Mouse (Mus musculus): Measurements from ENCODE around the gene Stk17b. TPM values are rescaled to one million over a fixed set of nuclear protein-coding genes. Genes with fewer than 3 reads are reported as not detected.
"Not testable (repeated sequence)": the region's sequence is repeated elsewhere in the genome, so short reads cannot be mapped to it uniquely, and the experiment has no call there.

Gene Stk17b
- total and polyA plus RNA-seq, 3 experiments: 1.0 to 15.5 (median 9.6) TPM

DNA sequence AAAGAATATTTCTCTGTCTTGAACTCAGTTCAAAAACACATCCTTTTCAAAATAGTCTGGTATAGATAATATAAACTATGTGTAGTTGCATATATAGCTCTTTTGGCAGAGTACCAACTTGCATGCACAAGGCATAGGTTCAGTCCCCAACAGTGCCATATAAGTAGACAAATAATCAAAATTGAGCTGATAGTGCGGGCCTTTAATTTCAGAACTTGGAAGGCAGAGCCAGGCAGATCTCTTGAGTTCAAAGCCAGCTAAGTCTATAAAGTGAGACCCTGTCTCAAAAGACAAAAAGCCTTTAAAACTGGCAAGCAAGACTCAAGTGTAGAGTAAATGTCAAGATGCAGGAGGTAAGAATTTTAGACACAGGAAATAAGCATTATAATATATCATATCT is 2.1 kb downstream of the Stk17b start:
- no peak for DNase-seq

DNA sequence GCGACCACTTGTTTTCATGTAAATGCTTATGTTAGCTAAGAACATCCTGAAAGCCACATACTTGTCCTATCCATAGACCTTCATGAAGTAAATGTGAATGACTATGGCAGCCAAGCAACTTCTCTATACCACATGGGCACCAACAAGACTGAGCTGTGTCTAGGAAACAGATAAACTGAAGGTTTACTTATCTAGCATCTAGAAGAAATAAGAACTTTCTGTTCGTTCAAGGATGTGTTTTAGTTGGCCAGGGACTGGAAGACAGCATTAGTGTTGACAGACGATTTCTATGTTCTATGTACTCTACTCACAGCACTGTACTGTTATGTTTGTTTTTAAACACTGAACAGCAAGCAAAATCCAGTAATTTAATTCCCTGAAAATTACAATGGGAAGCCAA is 2.9 kb downstream of the Stk17b start:
- no peak for DNase-seq

DNA sequence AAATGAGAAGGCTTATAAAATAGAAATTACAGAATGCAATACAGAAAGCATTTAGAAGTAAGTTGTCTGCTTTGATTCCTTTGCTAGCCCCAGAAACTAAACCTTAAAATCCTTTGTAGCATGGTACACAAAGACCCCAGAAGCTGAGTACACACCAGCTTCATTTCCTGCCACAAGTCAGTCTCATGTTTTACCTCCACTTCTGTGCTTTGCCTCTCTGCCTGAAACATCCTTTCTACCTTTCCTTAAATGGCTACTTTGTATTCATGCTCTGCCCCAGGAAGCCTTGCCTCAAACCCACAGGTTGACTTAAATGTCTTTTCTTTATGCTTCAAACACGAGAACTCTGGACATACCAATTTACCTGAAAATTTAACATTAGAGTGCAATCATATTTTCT is 3.7 kb downstream of the Stk17b start:
- DNase-seq: no peak

DNA sequence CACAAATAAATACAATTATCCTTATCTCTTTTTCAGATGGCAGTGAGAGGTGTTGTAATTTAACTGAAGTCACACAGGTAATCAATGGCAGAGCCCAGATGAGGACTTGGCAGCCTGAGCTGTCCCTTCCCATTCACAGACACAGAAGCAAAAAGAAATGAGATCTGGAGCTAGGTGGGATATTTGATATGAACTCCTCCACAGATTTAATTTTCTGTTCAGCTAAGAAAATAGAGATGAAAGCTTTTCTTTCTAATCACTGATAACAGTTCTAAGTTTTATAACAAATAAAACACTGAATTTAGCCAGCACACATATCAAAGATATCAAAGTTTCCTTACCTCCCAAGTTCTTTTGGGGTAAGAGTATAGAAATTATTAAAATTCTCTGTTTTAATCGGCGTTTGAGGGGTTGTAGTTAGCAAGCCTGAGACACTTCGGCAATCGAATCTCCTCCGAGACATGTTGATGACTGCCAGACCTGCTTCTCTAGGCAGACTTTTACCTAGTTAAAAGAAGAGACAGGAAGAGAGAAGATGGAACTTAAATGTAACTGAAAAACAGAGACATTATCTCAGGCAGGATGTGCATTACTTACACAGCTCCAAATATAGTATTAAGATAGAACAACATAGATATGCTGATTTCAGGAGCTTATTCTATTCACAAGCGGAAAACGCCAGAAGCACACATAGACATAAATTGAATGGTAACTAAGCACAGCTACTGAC is 8.7 kb downstream of the Stk17b start:
- no peak for DNase-seq

DNA sequence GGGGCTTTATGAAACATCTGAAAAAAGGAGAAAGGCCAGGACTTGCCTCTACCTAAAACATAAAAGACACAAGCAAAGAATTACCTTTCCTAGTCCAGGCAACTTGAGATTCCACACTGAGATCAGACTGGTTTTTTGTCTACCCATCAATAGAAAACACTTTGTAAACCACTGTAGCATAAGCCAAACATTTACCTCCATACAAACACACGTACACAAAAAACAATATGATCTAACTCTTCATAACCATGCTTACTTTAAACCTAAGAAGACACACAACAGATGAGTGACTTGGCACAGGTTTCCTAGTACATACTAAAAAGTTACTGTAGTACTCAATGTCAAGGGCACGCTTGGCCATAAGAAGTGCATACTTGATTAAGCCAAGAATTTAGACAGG is 9.5 kb downstream of the Stk17b start:
- DNase-seq: no peak

DNA sequence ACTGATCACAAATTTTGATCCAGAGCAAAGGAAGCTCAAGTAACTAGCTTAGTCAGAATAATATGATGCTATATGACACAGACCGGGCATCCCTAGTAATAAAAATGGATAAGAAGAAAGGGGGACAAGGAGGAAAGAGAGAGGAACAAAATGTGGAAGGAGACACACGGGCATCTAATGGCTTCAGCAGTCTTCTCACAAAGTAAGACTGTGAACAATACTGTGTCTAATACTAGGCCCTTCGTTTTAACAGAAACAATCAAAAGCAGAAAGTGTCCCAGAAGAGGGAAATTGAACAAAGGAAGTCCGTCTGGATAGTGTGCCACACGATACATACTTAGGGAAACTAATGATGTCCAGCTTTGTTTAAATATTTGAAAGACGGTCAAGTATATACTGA is 10.0 kb downstream of the Stk17b start:
- DNase-seq: no peak

DNA sequence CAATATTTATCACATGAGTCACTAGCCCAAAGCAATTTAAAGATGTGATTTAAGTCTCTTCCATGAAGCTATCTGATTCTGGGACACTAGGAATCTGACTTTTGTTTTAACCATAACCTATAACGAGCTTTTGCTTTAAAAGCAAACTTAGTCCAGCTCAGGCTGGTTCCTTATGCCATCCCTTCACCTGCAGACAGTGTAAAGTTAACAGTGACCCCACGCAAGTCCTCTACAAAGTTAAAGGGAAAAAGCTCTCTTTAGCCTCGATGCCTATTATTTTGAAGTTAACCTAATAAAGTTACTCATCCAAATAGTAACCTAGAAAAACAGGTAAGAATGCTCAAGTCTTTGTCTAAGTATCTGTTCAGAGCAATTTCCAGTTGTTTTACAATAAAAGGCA is 10.5 kb downstream of the Stk17b start:
- no peak for DNase-seq

DNA sequence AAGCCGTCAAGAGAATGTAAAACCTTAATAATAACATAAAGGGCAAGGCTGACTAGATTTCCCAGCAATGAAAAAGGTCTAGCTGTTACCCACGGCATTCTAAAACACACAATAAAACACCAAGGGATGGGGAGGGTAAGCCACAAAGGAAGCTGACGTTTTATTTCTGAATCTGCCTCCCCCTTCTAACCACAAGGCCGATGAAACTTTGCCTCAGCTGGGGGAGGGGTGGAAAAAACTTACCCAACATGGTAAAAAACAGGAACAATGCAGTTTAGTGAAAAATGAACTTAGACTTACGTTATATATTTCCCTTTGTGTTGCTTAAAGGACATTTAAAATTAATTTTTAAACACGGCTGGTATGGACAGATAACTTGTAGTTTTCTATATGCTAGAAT is 11.0 kb downstream of the Stk17b start:
- peak; percentile 31 for DNase-seq

DNA sequence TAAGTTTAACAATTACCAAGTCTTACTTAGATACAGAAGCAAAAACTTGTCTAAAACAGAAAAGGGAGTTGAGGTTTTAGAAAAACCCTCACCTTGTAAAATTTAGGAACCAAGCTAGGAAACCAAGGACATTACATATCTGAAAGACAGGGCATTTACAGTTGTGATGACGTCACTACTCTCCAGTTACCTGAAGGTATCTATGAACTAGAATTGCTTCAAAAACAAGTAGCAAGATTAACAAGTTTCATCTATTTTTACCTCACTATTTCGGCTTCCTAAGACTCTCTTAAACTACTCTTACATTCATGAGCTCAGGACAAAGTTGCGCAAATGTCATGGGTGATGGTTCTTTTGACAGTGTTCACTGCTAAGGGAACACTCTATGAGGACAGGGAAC is 12.1 kb downstream of the Stk17b start:
- no peak for DNase-seq

DNA sequence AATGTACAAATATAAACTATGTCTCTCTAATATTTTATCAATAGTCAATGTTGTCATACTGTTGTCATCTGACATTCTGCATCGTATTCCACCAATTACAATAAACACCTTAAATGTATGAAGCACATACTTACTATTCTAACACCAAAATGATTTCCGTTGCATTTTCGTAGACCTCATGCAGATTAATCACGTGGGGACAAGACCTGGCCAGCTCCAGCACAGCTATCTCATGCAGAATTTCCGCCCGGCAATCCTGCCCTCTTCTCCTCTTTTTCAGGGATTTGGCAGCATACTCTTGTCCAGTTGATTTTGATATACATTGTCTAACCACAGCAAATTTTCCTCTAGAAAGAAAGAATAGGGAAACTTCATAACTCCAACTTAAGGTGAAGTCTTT is 13.5 kb downstream of the Stk17b start:
- DNase-seq: no peak

DNA sequence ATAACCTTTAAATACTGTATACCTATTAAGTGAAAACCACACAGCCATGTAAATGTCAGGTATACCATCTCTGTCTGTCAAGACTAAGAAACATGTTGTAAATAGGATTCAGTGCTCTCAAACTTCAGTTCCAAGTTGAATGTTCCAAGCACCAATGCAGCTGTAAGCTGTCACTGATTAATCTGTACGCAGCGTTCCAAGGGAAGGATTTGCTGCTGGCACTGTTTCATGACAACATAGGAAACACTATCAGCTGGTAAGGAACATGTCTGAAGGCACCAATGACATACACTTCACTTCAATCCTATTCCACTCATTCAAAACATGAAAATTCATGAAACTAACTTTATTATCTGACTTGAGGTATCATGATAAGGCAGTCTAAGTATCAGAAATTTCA is 18.9 kb downstream of the Stk17b start:
- DNase-seq: no peak

DNA sequence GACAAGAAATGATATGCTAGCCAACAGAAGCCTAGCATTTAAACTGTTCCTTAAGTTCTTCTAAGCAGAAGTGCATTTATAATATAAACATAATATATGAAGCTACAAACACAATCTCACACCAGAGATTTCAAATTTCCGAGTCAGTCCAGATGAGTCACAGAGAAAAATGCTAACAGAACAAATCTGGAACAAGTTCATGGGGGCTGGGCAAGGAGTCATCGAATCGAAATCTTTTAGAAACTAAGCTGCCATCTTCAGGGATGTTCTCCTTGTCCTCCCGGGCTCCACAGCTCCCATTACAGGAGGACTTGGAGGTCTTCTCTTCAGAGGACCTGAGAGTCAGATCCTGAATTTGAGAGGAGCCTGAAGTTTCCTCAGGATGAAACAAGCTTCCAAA is 27.7 kb downstream of the Stk17b start:
- DNase-seq: no peak

DNA sequence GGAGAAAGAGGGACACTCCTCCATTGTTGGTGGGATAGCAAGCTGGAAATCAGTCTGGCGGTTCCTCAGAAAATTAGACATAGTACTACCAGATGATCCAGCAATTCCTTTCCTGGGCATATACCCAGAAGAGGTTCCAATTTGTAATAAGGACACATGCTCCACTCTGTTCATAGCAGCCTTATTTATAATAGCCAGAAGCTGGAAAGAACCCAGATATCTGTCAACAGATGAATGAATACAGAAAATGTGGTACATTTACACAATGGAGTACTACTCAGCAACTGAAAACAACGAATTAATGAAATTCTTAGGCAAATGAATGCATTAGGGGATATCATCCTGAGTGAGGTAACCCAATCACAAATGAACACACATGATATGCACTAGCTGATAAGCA is 31.5 kb downstream of the Stk17b start:
- DNase-seq: not testable (repeated sequence)

DNA sequence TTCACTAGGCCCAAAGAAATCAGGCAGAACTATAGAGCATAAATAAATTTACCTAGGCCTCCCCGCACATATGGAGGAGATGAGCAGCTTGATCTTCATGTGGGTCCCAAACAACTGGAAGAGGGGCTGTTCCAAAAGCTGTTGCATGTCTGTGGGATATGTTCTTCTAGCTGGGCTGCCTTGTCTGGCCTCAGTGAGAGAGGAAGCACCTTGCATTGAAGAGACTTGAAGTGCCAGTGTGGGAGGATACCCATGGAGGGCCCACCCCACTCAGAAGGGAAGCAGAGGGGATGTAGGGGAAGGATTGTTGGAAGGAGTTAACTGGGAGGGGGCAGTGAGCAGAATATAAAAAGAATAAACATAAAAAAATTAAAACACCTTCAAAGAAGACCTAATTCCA is 33.9 kb downstream of the Stk17b start:
- DNase-seq: no peak

DNA sequence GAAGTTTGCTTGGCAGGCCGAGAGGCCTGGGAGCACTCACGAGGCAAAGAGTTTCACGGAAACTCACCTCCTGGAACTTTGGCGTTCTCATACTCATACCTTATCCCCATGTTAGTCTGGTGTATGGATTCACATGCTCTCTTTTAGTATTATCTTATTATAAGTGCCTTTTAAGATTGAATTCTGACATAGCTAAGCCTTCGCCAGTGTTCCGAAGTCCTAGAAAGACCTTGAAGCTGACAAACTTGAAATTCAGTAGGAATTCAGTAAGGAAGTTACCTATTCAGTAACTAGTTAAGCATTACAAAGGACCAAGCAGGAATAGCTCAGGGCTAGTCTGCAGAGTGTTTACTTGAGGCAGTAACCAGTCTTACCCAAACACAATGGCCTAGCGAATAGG is 34.3 kb downstream of the Stk17b start:
- DNase-seq: not testable (repeated sequence)

DNA sequence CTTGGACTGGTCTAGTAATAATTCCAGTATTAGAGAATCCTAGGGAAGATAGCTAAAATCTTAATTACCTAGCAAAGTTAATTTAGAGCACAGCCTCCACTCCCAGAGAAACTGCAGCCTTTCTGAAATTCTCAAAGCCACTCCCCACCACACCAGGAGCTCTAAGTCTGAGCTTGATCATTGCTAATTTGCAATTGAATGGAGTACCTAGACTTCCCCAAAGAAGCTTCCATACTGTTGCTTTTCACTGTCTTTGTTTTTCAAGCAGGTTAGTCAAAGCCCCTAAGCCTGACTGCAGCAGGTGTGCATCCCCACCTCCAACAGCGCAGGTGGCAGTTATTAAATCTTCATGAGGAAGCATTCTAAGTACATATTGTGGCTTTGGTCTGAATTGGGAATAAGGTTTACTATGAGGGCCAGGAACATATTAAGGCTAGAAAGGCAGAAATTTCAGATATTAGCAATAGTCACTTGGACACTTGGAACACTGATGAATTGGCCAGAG is 35.1 kb downstream of the Stk17b start:
- DNase-seq: not testable (repeated sequence)

DNA sequence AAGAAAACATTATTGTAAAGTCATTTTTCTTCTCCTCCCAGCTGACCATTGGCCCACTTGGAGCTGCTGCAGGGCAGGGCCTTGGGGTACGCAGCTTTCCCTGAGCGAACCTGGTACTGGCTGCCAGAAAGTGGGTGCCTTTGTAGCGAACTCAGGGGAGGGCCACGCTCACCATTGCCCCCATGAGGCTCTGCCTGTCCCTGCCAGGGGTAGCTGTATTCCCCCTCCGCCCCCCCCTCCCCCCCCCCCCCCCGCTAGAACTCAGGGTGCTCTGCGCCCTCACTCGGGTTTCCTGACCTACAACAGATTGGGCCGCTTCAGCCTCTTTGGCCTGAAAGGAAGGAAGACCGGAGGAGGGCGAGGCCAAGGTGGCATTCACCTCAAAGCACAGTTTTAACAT is 36.5 kb downstream of the Stk17b start:
- no peak for DNase-seq

DNA sequence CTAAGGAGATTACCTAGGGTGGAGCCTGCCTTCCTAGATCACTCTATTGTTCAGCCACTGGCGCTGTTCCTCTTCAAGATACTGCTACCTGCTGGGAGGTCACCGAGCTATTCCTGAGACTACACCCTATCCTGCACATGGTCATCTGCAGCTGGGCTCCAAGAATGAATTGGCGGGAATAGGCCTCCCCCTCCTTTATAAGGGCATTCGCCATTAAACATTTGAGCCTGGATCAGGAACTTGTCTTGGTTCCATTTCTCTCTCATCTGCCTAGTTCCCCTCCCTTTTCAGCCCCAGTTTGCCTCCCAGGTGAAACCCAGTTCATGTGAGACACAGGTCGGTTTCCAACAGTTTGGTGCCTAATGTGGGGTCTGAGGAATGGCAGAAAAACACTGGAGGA is 39.0 kb downstream of the Stk17b start:
- no peak for DNase-seq

DNA sequence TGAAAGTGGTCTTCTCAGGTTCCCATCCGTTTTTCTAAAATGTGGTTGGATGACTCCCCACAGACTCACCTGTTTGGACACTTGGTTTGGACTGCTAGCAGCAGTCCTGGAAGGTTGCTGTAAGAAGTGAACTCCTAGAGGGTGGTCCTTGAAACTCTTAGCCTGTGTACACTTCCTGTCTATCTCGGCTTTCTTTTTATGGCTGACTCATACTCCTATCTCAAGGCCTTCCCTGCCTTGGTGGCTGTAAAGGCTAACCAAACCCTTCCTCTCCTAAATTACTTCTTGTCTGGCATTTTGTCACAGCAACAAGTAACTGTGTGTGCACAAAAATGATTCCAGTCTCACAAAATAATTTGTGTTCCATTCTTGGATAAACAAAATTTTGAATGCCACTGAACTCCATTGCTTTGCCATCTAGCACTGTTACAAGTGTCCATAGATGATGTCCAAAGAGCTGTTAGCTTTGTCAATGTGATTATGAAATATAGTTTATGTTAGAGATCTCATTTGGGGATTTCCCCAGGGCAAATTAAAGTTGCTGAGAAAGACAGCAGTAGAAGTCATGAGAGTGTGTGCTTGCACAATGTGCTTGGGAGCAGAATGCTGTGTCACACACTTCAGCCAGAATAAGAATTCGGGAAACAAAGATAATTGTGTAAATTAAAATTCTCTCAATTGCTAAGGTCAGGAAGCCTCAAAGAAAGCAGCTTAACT is 43.1 kb downstream of the Stk17b start:
- DNase-seq: no peak

DNA sequence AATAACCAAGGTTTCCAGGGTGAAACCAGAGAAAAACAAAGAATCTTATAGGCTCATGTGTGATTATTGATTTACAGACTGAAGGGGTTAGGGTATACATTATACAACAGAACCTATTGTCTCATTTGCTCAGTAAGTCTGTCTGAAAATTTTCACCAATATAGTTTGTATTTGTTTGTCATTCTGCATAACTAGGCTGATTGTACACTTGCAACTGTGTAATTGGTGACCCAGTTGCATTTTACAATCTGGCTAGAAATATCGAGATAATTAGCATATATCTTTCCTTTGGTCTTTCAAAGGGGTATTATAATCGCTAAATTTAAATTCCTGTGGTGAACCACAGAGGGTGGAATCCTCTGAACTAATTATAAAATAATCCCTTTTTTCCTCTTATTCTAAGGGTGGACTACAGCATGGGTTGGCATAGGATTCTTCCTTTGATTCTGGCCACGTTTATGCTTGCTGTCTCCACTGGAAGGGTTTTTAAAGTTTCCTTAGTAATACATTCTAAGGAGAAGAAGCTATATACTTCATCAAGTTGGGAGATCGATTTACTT is 44.2 kb downstream of the Stk17b start:
- DNase-seq: no peak

DNA sequence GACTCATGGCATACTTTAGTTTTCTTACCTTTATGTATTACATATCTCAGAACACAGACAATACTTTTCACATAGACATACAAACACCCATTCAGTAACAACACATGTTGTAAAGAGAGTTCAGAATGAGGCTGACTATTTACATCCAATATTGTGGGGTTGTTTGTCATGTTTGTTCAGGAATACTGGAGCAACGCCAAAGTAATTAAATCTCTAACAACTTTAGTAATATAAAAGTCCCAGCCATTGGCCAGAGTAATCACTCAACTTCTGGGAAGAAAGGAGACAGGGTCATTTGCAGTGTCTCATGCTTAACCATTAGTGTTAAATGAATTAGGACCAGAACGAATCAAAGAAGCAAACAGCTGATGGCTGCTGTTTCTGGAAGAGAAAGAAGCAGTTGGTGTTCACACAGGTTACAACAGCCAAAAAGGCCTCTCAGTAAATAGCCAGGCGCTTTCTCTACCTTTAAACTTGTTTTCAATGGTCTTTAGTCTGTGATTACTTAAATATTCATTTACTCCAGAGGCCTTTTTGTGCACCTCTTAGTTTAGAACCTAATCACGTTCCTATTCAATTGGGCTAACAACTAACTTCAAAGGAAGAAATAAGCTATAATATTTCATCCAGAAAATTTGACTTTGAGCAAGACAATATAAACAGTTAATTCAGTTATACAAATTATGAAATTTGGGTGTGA is 44.8 kb downstream of the Stk17b start:
- DNase-seq: not testable (repeated sequence)

DNA sequence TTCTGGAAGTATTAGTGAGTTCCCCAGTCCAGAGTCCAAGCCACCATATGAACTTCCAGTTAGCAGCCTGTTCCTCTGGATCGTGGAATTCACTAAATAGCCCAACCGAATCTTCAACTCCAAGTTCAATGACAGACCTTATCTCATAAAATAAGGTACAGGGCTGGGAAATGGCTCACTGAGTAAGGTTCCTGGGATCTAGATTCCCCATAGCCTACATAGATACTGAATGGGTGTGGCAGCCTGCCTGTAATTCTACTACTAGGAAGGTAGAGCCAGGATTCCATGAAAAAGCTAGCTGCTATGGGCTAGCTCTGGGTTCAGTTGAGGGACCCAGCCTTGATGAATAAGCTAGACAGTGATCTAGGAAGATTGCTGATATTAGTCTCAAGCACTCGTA is 48.4 kb downstream of the Stk17b start:
- DNase-seq: no peak

All from adrenal gland, adult 2 months (tissue).